Mouse (Mus musculus) kidney, postnatal 0 days (tissue): ENCODE results near the gene Dnajc8. TPM values are rescaled to one million over a fixed set of nuclear protein-coding genes. Genes with fewer than 3 reads are reported as not detected.

Experiments
- ATAC-seq: fragments of 200-750 bp; cut with Nextera tagmentation; replicated peaks from 2 replicates; pipeline ENCODE4 v1.8.0; 2017; ENCODE audit warnings: low read depth, moderate number of reproducible peaks, moderate TSS enrichment, moderate library complexity; ENCODE audit not compliant: low FRiP score
- DNase-seq: peaks from one replicate; pipeline ENCODE4 v3.0.0-alpha.2; 2016; ENCODE audit warnings: low spot score
- H3K27ac ChIP-seq: fragments of 300-500 bp; sonication (generic); 2 replicates; pipeline ENCODE4 v1.5.1; 2014; ENCODE audit warnings: mild to moderate bottlenecking
- H3K27me3 ChIP-seq: fragments of 300-500 bp; sonication (generic); 2 replicates; pipeline ENCODE4 v1.6.1; 2014; ENCODE audit warnings: low read length, mixed read lengths; ENCODE audit not compliant: insufficient read depth
- H3K36me3 ChIP-seq: fragments of 300-500 bp; sonication (generic); 2 replicates; pipeline ENCODE4 v1.6.1; 2014; ENCODE audit warnings: low read length, mixed read lengths; ENCODE audit not compliant: insufficient read depth
- H3K4me1 ChIP-seq: fragments of 300-500 bp; sonication (generic); replicated peaks from 2 replicates; pipeline ENCODE4 v1.6.1; 2014; ENCODE audit warnings: antibody characterized with exemption, low read length, mixed read lengths; ENCODE audit not compliant: insufficient read depth
- H3K4me2 ChIP-seq: fragments of 300-500 bp; sonication (generic); 2 replicates; pipeline ENCODE4 v1.6.1; 2014; ENCODE audit warnings: mild to moderate bottlenecking, low read length, moderate library complexity, mixed read lengths
- H3K4me3 ChIP-seq: fragments of 300-500 bp; sonication (generic); replicated peaks from 2 replicates; pipeline ENCODE4 v1.5.1; 2014; ENCODE audit warnings: low read depth, low read length
- H3K9ac ChIP-seq: fragments of 300-500 bp; sonication (generic); 2 replicates; pipeline ENCODE4 v1.6.1; 2014; ENCODE audit warnings: low read depth, low read length
- H3K9me3 ChIP-seq: fragments of 300-500 bp; sonication (generic); replicated peaks from 2 replicates; pipeline ENCODE4 v1.6.1; 2016; ENCODE audit warnings: low read length, inconsistent platforms, mixed read lengths
- CTCF ChIP-seq: IDR thresholded peaks from 2 replicates; pipeline ENCODE4 v1.5.1; 2016; ENCODE audit warnings: antibody characterized with exemption, low read depth, mild to moderate bottlenecking, moderate library complexity
- WGBS: fragments of 180-500 bp; shearing (Covaris S2); extraction: QIAGEN DNeasy Blood & Tissue Kit; methylation state at CpG from one replicate; pipeline ENCODE4 v1.1.7; 2014; 5-methylcytosine and 5-hydroxymethylcytosine counted together
- polyA plus RNA-seq: library from polyadenylated mRNA; unstranded; fragments of >200 nt; fragmentation: Nextera tagmentation; extraction: Ambion mirVana; gene quantifications from 2 replicates; pipeline ENCODE4 v1.2.1, GENCODE M21; 2015

The Dnajc8 gene
- polyA plus RNA-seq, 1 experiment from 2014 or later, result 170 TPM

DNA sequence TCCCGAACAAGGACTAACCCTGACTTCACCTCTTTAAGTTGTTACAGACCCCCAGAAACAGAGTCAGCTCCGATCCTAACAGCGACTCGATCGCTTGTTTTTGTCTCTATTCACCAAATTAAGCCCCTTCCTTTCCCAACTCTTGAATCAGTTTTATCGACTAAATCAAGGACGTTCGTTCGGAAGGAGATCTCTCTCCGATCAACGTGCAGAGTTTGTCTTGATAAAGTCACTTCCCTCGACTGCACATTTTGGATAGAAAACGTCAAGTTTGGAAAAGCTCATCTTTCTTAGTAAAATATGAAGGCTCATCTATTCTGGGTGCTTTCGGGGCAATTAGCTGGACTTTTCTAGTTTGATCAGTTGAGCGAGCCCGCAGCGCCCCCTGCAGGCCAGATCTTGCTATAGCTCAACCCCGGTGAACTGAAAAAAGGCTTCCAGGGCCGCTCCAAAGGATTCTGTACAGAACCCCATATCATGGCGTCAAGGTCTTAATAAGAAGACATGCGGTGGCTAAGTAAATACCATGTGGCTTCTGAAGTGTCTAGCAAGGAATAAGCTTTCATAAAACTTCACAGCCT is 20.7 kb upstream of the Dnajc8 start:
- ATAC-seq, result no peak
- H3K9ac ChIP-seq, result peak overlapping the region; percentile 44; the same call in 1 of the 2 replicates
- under 1% methylated on average over 21 of the region's 21 CpGs for WGBS

DNA sequence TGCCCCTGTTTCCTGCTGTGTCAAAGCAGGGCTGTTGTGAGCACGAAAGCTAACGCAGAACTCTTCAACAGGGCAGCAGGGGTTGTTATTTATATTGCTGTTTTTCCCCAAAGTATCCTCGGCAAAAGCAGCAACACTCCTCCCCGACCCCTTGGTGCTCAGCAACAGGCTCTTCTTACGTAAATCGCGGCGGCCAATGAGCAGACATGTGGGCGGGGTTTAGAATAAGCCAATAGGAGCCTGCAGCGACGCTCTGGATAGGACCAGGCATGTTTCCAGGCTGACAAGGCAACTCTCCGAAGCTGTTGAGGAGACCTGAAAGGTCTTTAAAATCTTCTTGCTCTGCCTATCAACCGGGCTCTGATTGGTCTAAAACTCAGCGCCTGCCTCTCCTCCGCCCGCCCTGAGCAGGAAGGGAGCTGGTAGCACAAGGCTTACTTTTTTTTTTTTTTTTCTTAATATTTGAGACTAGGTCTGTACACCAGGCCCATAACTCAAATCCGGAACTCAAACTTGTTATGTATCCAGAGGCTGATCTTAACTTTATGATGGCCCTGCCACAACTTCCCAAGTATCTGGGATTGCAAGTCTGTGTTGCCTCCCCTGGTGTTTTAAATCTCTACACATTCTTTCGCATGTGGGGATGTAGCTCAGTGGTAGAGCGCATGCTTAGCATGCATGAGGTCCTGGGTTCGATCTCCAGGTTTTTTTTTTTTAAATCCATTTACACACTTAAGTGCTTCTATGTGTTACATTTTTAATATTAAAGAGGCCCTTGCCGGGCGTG is 19.8 kb upstream of the Dnajc8 start:
- 21% methylated on average over 22 of the region's 22 CpGs for WGBS
- H3K27me3 ChIP-seq, result no peaks in the 10 kb centered on the region
- no peaks in the 10 kb centered on the region for H3K9me3 ChIP-seq
- H3K4me3 ChIP-seq, result peak overlapping the region; percentile 38
- peak overlapping the region; percentile 92 for H3K27ac ChIP-seq
- DNase-seq (peak; percentile 100), ATAC-seq (peak; percentile 93)
- peak overlapping the region; percentile 44; the same call in 1 of the 2 replicates for H3K9ac ChIP-seq
- H3K36me3 ChIP-seq, result no peaks in the 10 kb centered on the region
- no peak for TF ChIP-seq CTCF
- H3K4me1 ChIP-seq, result 0 out of 2 replicates have a peak, but pooled peaks cover 3% of the 10 kb centered on the region
- peak overlapping the region; percentile 85 for H3K4me2 ChIP-seq

More for the DNA sequence above, 20.7 kb upstream of the Dnajc8 start:
- Histone ChIP-seq H3K27me3 (no peaks in the 10 kb centered on the region), H3K9me3 (no peaks in the 10 kb centered on the region), H3K36me3 (no peaks in the 10 kb centered on the region), H3K4me2 (peak overlapping the region; percentile 85), H3K27ac (peak overlapping the region; percentile 92), H3K4me1 (0 out of 2 replicates have a peak, but pooled peaks cover 3% of the 10 kb centered on the region), H3K4me3 (peak overlapping the region; percentile 38)
- DNase-seq, result peak; percentile 95
- peak; percentile 94 for TF ChIP-seq CTCF

DNA sequence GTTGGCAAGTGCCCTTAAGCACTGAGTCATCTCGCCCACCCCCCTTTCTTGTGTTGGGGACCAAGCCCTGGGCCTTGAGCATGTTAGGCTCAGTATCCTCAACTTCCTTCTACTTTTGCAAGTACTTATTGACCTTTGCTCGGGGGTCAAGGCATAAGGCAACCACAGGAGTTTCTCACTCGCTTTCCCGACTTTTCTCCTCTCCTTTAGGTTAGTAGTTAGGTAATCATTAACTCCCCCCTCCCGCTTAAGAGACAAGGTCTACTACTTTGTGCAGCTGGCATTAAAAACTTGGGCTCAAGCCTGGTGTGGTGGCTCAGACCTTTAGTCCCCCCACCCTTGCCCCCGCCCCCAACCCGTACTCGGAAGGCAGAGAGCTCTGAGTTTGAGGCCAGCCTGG is 17.3 kb upstream of the Dnajc8 start:
- WGBS, result 53% methylated on average over 8 of the region's 8 CpGs
- H3K4me3 ChIP-seq, result no peak overlapping the region
- DNase-seq, result peak; percentile 58
- no peak overlapping the region for H3K4me2 ChIP-seq
- no peak overlapping the region for H3K9ac ChIP-seq
- peak; percentile 59 for ATAC-seq
- no peak for TF ChIP-seq CTCF
- H3K36me3 ChIP-seq, result no peaks in the 10 kb centered on the region
- 0 out of 2 replicates have a peak, but pooled peaks cover 3% of the 10 kb centered on the region for H3K4me1 ChIP-seq
- H3K27me3 ChIP-seq, result no peaks in the 10 kb centered on the region
- no peaks in the 10 kb centered on the region for H3K9me3 ChIP-seq
- H3K27ac ChIP-seq, result peak overlapping the region; percentile 83

DNA sequence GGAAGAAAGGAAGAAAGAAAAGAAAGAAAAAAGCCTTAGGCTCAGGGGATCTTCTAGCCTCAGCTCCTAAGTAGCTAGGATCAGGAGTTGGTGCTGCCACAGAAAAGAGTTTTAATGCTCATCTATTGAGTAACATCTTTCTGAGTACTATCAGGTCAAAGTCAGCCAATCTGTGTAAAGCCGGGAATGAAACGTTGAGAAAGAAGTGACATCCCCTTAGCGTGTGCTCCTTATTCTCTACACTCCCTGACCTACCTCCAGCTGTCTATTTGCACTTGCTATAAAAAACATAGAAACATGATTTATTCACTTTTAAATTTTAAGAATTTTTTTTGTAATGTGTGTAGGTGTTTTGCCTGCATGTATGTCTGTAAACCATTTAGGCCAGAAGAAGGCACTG is 16.2 kb upstream of the Dnajc8 start:
- Histone ChIP-seq H3K36me3 (no peaks in the 10 kb centered on the region), H3K9me3 (no peaks in the 10 kb centered on the region), H3K27me3 (no peaks in the 10 kb centered on the region), H3K4me1 (no peaks in the 10 kb centered on the region), H3K4me3 (no peak overlapping the region), H3K4me2 (no peak overlapping the region), H3K9ac (no peak overlapping the region), H3K27ac (no peak overlapping the region)
- TF ChIP-seq CTCF, result no peak
- ATAC-seq (no peak), DNase-seq (no peak)
- WGBS, result 92% methylated on average over 3 of the region's 3 CpGs

DNA sequence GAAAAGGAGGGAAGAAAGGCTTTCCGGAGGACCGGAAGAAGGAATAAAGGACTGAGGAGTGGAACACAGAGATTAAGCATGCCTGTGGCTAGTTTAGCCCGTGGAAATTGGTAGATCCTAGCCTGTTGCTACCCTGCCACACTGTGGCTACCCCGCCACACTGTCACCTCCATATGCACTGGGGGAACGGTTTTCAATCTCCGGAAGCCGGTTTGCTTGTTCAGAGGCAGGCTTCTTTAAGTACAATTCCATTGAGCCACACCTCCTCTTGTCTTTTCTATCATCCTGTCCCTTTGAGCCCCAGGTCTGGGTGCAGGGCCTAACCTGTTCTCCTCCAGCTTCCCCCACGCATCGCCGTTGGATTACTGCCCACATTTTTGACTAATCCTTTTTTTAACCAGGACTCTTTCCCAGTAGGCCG is 11.0 kb upstream of the Dnajc8 start:
- DNase-seq, result peak; percentile 37
- peak; percentile 41; the same call in 1 of the 2 replicates for TF ChIP-seq CTCF
- no peak for ATAC-seq
- Histone ChIP-seq H3K27me3 (no peaks in the 10 kb centered on the region), H3K27ac (peak overlapping the region; percentile 40; the same call in 1 of the 2 replicates), H3K4me1 (0 out of 2 replicates have a peak, but pooled peaks cover 5% of the 10 kb centered on the region), H3K4me2 (no peak overlapping the region), H3K9ac (no peak overlapping the region), H3K36me3 (no peaks in the 10 kb centered on the region), H3K4me3 (no peak overlapping the region), H3K9me3 (no peaks in the 10 kb centered on the region)
- 23% methylated on average over 11 of the region's 11 CpGs for WGBS

DNA sequence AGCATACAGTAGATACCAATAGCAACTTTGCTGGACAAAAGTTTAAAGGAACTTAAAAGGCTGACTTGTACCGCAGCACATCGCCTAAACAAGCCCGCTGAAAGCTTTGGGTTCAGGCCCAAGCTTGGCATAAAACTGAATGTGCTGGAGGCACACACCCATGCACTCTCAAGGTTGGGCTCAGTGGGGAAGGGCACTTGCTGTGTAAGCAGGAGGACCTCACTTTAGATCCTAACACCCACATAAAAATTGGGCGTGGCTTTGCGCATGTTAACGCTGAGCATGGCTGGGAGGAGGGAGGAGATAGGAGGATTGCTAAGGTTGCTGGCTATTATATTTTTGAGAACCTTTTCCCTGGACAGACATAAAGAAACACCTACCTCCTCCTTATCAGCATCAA is 10.5 kb upstream of the Dnajc8 start:
- Histone ChIP-seq H3K9me3 (no peaks in the 10 kb centered on the region), H3K27ac (peak overlapping the region; percentile 40; the same call in 1 of the 2 replicates), H3K27me3 (no peaks in the 10 kb centered on the region), H3K36me3 (no peaks in the 10 kb centered on the region), H3K4me1 (0 out of 2 replicates have a peak, but pooled peaks cover 5% of the 10 kb centered on the region), H3K4me2 (no peak overlapping the region), H3K4me3 (no peak overlapping the region), H3K9ac (no peak overlapping the region)
- TF ChIP-seq CTCF, result no peak
- WGBS, result 55% methylated on average over 6 of the region's 6 CpGs
- DNase-seq (no peak), ATAC-seq (no peak)
